Mouse (Mus musculus): ENCODE measurements at regions not wholly inside any gene's neighbourhood (a gene's known extent, or its start where the extent isn't known, plus 50 kb on each side); places are given as distances from the start of the nearest gene placed in this dataset.
"Not testable (repeated sequence)": the region's sequence is repeated elsewhere in the genome, so short reads cannot be mapped to it uniquely, and the experiment has no call there.

DNA sequence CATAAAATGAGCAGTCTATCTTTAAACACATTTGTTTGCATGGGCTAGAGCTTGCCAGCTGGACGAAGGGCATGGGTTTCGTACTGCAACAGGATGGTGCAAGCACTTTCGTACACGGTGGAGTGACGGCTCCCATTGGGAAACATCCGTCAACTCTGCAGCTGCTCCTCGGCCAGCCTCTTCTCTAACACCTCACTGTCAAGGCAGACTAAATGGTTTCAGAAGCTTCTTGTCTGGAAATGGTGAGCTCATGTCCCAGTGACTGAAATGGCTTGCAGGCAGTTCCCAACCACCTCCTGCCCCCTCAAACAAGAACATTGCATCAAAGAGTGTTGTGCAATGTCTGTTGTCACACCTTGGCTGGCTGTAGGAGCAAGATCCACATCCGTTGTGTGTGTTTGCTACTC, 163.4 kb downstream of the Trib2 start:
- no peak for DNase-seq

DNA sequence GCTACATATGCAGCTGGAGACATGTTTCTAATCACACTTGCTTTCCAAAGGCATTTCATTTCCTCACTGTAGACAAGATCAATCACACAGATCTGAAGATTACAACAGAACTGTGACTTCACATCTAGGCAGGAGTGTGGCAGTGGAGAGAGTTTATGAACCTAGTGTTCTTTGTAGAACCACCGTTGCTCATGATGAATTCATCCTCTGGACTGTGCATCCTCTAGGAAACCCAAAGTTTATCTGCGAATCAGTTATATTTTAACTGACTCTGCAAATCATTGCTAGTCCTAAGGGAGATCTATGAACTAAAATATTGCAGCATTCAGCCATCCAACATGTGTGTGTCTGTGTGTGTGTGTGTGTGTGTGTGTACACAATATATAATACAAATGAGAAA, 165.4 kb downstream of the Trib2 start:
- no peak for DNase-seq

DNA sequence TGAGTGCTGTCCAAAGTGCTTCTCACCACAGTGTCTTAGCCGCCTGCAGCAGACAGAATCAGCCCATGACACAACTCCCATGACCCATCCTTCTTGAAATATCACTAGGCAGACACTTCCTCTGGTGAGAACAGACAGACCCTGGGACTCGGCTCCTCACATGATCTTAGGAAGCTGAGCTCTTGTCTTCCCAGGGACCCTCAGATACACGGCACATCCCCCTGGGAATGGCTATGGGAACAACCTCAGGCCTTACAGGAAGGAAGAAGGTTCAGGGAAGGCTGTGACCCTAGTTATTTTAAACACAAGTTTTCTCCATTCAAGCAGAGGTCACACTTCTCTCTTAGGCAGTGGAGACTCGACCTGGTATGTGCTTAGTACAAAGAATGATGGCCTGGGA, 166.8 kb downstream of the Trib2 start:
- peak in 1 of 2 experiments; percentile 46 for DNase-seq

DNA sequence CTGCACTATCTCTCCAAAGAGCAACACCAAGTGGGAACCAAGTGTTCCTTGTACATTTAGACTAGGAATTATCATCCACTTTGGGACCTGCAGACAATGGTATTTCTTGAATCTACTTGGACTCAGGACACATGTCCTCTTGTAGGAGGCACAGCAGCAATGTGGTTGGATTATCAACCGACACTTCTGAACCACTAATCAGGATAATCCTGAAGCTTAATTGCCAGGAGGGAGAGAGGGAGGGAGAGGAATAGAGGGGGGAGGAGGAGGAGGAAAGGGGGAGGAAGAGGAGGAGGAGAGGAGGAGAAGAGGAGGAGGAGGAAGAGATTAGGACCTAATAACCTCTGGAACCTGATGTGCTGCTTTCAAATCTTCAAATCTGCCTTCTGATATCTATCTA, 167.5 kb downstream of the Trib2 start:
- DNase-seq: no peak

GRCm38 (mm10) chr12:15644074-15644672, 172.5 kb downstream of the Trib2 start:
- no peak for DNase-seq

DNA sequence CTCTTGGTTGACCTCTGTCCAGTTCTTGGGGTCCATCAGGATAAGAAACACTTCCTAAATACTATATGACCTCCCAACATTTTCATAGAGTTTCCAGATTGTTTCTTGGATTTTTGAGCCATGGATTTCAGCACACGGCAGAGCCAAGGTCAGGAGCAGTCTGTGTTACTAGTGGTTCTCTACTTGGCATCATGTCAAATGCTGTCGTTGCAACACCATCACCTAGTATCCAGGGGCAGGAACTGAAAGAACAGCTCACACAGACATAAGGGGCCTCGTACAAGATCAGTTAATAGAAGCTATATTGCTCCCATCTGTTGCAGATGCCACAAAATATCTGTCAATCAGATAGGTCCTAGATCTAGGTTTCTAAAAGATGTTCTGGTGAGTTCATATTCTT, 173.1 kb downstream of the Trib2 start:
- no peak for DNase-seq

- DNase-seq: peak in 1 of 2 experiments; percentile 41
Measured at GRCm38 (mm10) chr12:15640320-15640719, 176.4 kb downstream of the Trib2 start.

GRCm38 (mm10) chr12:15629971-15630370, 186.8 kb downstream of the Trib2 start:
- DNase-seq: no peak

- no peak for DNase-seq
Measured at GRCm38 (mm10) chr12:15619521-15619920, 197.2 kb downstream of the Trib2 start.

DNA sequence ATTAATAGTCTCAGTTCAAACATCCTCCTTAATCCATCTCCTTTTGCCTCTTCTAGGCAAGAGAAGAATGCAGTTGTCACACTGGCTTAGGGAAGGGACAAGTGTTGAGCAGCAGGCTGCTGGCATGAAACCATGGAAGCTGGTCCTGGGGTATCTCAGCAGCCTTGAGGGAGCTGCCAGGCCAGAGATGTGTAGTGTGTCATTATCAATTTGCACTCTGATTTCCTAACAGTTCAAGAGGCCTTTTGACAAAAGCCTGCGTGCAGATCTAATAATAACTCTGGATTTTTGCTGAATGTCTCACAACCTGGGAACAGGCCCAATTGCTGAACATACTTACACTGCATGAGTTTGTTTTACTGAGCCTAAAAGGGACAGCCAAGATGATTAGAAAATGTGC, 199.4 kb downstream of the Trib2 start:
- DNase-seq: peak; percentile 16 to 40

- DNase-seq: no peak
Measured at GRCm38 (mm10) chr12:15611847-15612580, 204.7 kb downstream of the Trib2 start.

DNA sequence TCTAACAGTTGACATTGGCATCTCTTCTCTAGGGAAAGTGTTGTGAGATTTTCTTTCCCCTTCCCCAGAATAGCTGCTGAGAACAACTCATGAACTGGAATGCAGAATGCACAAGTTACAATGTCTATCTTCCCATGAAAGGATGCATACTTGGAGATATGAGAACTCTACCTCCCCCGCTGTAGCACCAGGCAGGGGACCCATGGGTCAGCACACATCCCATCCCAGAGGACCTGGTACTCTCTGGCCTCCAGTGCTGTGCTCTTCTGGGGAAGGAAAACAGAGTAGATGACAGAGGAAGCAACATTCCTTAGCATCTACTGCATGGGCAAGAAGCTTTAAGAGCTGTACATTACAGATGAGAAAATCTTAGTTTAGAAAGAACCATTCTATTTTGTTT, 209.6 kb downstream of the Trib2 start:
- DNase-seq: no peak

GRCm38 (mm10) chr12:15606095-15606494, 210.6 kb downstream of the Trib2 start:
- DNase-seq: peak in 1 of 2 experiments; percentile 40

DNA sequence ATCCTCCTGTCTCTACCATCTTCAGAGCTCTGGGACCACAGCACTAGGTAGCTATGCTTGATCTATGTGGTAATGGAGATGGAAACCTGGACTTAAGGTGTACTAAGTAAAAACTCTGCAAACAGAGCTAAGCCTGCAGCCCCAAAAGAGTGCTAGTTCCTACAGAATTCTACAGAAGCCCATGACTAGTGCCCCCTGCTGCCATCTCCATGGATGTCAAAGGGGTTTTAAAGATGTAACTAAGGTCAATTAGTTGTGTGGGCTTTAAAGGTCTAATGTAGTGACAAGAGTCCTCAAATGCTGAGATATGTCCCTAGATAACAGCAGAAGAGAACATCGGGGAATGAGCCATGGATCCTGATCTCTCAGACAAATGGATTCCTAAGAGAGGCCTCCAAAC, 212.1 kb downstream of the Trib2 start:
- DNase-seq: no peak

DNA sequence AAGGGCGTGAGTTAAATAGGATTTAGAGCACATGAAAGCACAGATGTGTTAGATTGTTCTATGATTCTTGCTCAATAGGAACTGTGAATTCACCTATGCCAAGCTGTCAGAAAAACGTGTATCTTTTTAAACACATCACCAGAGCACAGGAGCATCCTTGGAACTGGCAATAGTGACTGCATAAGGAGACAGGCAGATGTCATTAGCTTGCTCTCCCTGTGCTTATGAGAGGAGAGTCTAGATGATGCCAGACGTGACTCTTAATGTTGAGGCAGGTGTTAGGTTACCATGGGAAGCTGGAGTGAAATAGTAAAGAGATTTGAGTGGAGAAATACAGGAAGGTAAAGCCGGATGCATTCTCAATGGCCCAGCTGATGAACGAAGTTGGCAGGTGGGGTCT, 212.8 kb downstream of the Trib2 start:
- no peak for DNase-seq

DNA sequence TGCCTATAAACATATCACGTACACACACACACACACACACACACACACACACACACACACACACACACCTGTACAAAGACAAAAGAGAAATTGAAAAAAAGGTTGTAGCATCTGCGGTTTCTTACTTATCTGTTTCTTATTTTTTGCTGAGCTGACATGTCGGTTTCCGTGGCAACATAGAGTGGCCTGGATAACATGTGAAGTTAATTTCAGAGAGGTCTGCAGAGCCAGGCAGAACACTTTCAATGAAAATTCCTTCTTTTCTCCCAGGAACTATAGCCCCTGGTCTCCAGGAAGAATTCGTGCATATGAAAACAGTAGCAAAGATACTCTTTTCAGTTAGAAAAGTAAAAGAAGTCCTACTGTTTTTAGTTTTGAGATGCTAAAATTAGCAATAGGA, 213.4 kb downstream of the Trib2 start:
- no peak for DNase-seq

GRCm38 (mm10) chr12:15594704-15595103, 222.0 kb downstream of the Trib2 start:
- no peak for DNase-seq

- not testable (repeated sequence) for DNase-seq
Measured at GRCm38 (mm10) chr12:15587864-15588263, 228.9 kb downstream of the Trib2 start.

- no peak for DNase-seq
Measured at GRCm38 (mm10) chr12:15586706-15587442, 229.8 kb downstream of the Trib2 start.

GRCm38 (mm10) chr12:15585845-15586244, 230.9 kb downstream of the Trib2 start:
- DNase-seq: no peak

DNA sequence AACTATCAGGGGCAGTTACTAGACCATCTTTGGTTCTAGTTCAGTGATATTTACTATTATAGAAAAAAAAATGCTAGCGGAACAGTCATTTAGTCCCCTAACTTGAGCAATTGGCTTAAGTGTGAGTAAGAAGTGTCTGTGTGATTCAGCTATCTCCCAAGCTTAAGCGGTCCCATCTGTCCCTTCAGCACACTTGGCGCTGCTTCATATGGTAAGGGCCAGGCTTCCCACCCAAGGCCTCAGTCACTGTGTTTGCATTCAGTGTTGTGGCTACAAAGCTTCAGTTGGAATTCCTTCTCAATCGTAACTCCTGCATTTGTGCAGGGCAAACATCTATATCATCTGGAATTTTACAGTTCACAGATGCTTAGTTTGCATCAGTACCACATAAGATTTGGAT, 232.0 kb downstream of the Trib2 start:
- DNase-seq: no peak

DNA sequence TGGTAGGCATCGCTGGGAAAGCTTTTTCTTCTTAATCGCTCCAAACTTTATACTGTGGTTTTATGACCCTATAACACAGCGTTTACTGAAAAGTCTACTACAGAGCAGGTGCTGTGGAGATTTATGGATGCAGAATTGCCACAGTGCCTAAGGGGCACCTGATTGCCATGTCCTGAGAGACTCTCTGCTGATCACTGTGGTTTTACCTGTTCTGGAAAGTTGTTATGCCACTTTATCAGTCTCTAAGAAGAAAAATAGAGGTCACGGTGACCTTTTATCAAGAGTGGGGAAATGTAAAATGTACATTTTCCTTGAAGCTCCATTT, 250.0 kb downstream of the Trib2 start:
- DNase-seq: no peak

GRCm38 (mm10) chr12:15565941-15566784, 250.6 kb downstream of the Trib2 start:
- no peak for DNase-seq

All from kidney, postnatal 25 days (tissue).